Mouse (Mus musculus) C3H10T1/2 (cell line): Measurements from ENCODE around the gene Hspbap1. TPM values are rescaled to one million over a fixed set of nuclear protein-coding genes. Genes with fewer than 3 reads are reported as not detected.

Source experiments
- polyA plus RNA-seq, 2 experiments: library from polyadenylated mRNA; unstranded; fragments of >200 nt; fragmentation: generic; extraction: Trizol; gene quantifications; one replicate each; pipeline ENCODE4 v1.2.1; 2012; ENCODE audit warnings: missing spikeins in 2 of 2

The Hspbap1 gene
- polyA plus RNA-seq, result 1 to 10 TPM; 3.9 to 5.5 TPM

DNA sequence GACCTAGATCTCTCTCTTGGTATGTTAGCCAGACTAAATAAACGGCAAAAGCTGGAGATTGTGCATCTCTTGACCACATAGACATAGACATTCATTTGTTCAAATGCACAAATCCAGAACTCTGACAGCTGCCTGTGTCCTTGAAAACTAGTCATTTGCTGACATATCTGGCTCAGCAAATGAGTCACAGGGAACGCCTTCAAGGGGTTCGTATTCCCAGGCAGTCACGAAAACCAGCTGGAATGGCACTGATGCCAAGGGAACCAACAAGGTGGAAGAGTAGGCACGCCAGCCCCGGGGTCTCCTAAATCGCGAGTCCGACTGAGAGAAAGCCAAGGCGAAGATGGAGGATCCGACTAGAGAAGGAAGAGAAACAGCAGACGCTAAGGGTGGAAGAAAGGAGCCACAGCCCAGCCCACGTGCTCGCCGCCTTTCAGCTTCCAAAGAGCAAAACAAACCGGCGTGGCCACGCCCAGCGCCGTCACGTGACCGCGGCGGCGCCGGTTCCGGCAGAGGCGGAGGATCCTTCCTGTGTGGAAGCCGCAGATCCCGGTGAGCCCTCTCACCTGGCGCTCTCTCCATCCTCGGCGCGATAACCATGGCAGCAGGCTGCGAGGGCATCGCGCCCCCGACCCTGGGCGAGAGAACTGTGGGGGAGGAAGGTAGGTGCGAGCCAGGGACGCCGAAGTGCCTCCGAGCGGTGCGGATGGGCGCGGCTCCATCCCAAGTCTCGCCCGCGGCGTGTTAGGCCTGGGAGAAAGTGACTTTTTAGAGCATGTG is at the start of gene Hspbap1:
Hspbap1 (plus strand) TSS at position 498 of the 780 bp plus-strand sequence.

DNA sequence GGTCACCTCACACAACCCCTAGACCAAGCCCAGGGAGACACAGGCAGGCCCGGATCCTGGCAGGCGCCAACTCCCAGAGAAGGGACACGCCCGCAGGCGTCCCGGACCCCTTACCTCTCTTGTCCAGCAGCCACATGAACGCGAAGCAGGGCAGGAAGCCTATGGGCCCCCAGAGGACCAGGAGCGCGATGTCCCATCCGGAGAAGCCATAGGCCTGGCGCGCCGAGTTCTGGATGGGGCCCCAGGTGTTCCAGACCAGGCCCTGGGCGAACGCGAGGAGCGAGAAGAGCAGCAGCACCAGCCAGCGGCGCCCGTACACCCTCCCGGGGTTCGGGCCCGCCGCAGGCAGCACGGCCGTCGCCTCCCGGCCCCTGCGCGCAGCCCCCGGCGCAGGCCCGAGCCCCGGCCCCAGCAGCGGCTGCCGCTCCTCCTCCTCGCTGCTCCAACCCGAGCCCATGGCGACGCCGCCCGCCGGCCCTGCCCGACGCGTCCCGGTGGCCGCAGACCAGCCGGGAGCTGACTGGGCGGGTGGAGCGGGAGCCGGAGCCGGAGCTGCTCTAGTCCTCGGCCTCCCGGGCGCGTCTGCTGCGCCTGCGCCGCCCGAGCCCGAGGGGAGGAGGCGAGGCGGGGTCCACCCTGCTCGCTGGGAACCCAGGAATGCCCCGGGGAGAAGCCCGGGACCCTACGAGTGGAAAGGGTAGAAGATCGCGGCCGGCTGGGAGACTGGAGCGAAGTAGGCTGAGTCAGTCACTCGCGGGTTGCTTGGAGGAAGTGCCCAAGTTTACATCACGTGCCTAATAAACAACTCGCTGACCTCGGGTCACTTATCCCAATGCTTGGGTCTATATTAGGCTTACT is 1.2 kb upstream of the Hspbap1 start, which contains the start of gene Dirc2:
Dirc2 (minus strand) TSS at position 572 of the 858 bp plus-strand sequence.

DNA sequence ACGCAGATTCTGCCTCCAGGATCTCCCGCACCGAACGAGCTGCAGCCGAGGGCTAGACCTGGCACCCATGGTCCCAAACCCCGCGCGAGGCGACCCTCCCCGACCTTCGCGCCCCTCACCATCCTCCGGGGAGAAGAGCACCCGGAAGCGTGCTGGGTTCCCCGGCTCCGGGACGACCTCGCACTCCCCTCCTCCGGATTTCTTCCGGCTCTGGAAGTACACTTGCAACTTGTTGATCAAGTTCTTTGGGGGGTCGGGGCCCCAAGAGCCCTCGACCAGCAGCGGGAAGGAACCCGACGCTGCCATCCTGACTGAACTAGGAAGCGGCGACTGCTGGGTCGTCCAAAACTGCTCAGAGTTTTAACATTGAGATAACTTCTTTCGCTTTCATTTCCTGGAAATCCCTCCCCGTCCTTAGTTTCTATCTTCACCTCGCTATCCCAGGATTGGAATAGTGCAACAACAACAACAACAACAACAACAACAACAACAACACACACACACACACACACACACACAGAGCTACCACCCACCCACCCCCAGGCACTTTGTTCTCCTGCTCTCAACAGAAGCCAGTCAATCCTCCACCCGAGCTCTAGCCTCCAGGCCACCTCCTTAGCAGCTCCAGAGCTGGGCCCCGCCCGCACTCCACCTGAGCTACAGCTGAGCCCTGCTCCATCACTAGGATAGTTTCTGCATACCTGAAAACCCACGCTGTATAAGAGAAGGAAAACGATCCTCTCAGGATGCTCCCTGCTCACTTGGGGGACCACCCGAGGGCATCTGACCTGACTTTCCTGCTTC is 101.1 kb downstream of the Hspbap1 start, which contains the start of gene Parp14:
Parp14 (minus strand) TSS at position 497 of the 804 bp plus-strand sequence.

Other genes starting within 250 kb of the Hspbap1 start
- under 1 TPM in 1 of 2 experiments, not detected in 1; 0.02 TPM for gene Sema5b, start 229.2 kb upstream of the Hspbap1 start, polyA plus RNA-seq
- 10 to 100 TPM in 1 of 2 experiments, 1 to 10 TPM in 1; 5.9 to 26.3 TPM for gene Dirc2, start 1.0 kb upstream of the Hspbap1 start, polyA plus RNA-seq
- 1 to 10 TPM in 1 of 2 experiments, under 1 TPM in 1; 0.01 to 1.2 TPM for gene Parp14, start 101.2 kb downstream of the Hspbap1 start, polyA plus RNA-seq
- gene Parp9, start 168.1 kb downstream of the Hspbap1 start, polyA plus RNA-seq, result 1 to 10 TPM in 1 of 2 experiments, under 1 TPM in 1; 0.11 to 4.6 TPM
- 1 to 10 TPM in 1 of 2 experiments, under 1 TPM in 1; 0.11 to 2.6 TPM for gene Dtx3l, start 168.8 kb downstream of the Hspbap1 start, polyA plus RNA-seq
- gene Kpna1, start 208.4 kb downstream of the Hspbap1 start, polyA plus RNA-seq, result 1 to 10 TPM in 1 of 2 experiments, under 1 TPM in 1; 0.69 to 2.9 TPM